Mouse (Mus musculus) liver, adult (tissue): ENCODE measurements at regions not wholly inside any gene's neighbourhood (a gene's known extent, or its start where the extent isn't known, plus 50 kb on each side); places are given as distances from the start of the nearest gene placed in this dataset.

Experiments
- GATA4 ChIP-seq: IDR thresholded peaks from 2 replicates; pipeline ENCODE4 v1.6.1; 2014; ENCODE audit warnings: mild to moderate bottlenecking, low read length; ENCODE audit not compliant: insufficient replicate concordance

- TF ChIP-seq GATA4, result no peak
Observed at GRCm38 (mm10) chr1:190639846-190640245, 271.7 kb downstream of the Rps6kc1 start.

GRCm38 (mm10) chr1:190634935-190635334, 276.6 kb downstream of the Rps6kc1 start:
- TF ChIP-seq GATA4, result no peak

- TF ChIP-seq GATA4, result no peak
Observed at GRCm38 (mm10) chr1:190631641-190632040, 279.9 kb downstream of the Rps6kc1 start.

GRCm38 (mm10) chr1:190630193-190630592, 281.4 kb downstream of the Rps6kc1 start:
- TF ChIP-seq GATA4, result no peak

- TF ChIP-seq GATA4, result no peak
Observed at GRCm38 (mm10) chr1:190623916-190624315, 287.7 kb downstream of the Rps6kc1 start.

- TF ChIP-seq GATA4, result no peak
Observed at GRCm38 (mm10) chr1:190600425-190600824, 311.1 kb downstream of the Rps6kc1 start.

- no peak for TF ChIP-seq GATA4
Observed at GRCm38 (mm10) chr1:190599622-190600021, 311.9 kb downstream of the Rps6kc1 start.

- TF ChIP-seq GATA4, result no peak
Observed at GRCm38 (mm10) chr1:190596209-190596608, 315.4 kb downstream of the Rps6kc1 start.

GRCm38 (mm10) chr1:190591621-190592020, 319.9 kb downstream of the Rps6kc1 start:
- TF ChIP-seq GATA4, result no peak

- TF ChIP-seq GATA4, result no peak
Observed at GRCm38 (mm10) chr1:190589586-190589985, 322.0 kb downstream of the Rps6kc1 start.

- no peak for TF ChIP-seq GATA4
Observed at GRCm38 (mm10) chr1:190583272-190583671, 328.3 kb downstream of the Rps6kc1 start.

- TF ChIP-seq GATA4, result no peak
Observed at GRCm38 (mm10) chr1:190580653-190581052, 330.9 kb downstream of the Rps6kc1 start.

GRCm38 (mm10) chr1:190570981-190571380, 340.6 kb downstream of the Rps6kc1 start:
- TF ChIP-seq GATA4, result no peak

- TF ChIP-seq GATA4, result no peak
Observed at GRCm38 (mm10) chr1:190570563-190570962, 341.0 kb downstream of the Rps6kc1 start.

GRCm38 (mm10) chr1:190566744-190567143, 344.8 kb downstream of the Rps6kc1 start:
- no peak for TF ChIP-seq GATA4

GRCm38 (mm10) chr1:190562865-190563457, 348.6 kb downstream of the Rps6kc1 start:
- no peak for TF ChIP-seq GATA4

GRCm38 (mm10) chr1:190560086-190560485, 351.5 kb downstream of the Rps6kc1 start:
- TF ChIP-seq GATA4, result no peak

- no peak for TF ChIP-seq GATA4
Observed at GRCm38 (mm10) chr1:190541892-190542291, 369.7 kb downstream of the Rps6kc1 start.
